Mouse (Mus musculus) monocyte, adult 5-6 weeks (primary cell): ENCODE data around the gene Sipa1l1. TPM values are rescaled to one million over a fixed set of nuclear protein-coding genes. Genes with fewer than 3 reads are reported as not detected.

ENCODE experiments used
- ATAC-seq: fragments of 153-309, 156-312 bp; replicated peaks from 2 replicates; pipeline ENCODE4 v1.8.0; 2017; ENCODE audit warnings: mild to moderate bottlenecking; ENCODE audit not compliant: low TSS enrichment, insufficient number of reproducible peaks, severe bottlenecking, poor library complexity, low FRiP score
- total RNA-seq: library from RNA; stranded (forward); fragments of 200-1000, 200-491, 200-594 nt; gene quantifications from 3 replicates; pipeline ENCODE4 v1.2.3, GENCODE M21; 2017

The Sipa1l1 gene
- total RNA-seq, 1 experiment from 2014 or later = 44.5 TPM

DNA sequence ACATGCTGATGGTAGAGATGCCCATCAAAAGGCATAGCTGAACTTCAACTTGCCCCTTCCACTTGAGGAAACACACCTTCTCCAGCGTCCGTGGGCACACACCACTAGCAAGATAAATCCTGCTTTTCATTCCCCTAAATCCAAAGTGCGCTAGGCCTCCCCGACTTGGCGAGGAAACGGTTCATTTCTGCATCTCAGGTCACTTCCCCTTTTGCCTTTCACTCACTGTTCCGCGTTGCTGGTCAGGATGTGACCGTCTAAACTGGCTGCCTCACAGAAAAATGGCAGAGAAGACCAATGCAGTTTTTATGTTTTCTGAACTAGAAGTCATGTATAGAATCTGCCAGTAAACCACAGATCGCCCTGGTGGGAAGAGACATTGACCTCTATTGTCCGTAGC is 256.7 kb downstream of the Sipa1l1 start:
- no peak for ATAC-seq

GRCm38 (mm10) chr12:82427416-82427815 is 258.3 kb downstream of the Sipa1l1 start:
- no peak for ATAC-seq

DNA sequence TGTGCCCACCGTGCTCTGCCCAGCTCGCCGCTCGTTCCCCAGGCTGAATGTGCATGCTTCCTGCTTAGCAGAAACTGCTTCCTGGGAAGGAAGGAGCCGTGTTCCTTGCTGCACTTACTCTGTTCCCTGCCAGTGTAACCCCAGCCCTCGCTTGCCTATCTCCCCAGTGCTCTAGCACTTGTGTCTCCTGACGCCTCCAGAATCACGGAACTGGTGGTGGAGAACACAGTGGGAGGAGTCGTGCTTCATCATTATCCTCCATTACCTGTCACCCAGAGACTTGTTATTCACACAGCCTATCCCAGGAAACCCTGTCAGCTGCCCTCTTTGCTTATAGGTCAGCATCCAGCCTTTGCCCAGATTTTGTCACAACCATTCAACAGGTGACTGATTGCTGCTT is 259.3 kb downstream of the Sipa1l1 start:
- ATAC-seq = no peak

GRCm38 (mm10) chr12:82433311-82433710 is 264.2 kb downstream of the Sipa1l1 start:
- no peak for ATAC-seq

GRCm38 (mm10) chr12:82434591-82434990 is 265.5 kb downstream of the Sipa1l1 start:
- ATAC-seq = no peak

DNA sequence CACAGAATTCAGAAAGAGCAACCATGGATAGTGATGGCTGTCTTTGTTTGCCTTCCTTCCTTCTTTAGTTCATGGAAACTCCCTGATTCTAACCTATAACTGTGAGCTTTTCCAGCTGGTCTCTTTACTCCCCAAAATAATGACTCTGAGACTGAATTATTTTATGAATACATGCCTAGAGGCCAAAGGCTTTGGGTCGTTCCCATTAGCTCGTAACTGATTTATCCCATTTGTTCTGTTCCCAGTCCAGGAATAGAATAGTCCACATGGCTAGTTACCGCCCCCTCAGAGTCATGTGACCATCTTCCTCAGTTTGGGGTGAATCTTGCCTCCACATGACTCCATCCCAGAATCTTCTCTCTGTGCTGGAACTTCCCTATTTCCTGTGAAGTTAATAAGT is 272.4 kb downstream of the Sipa1l1 start:
- ATAC-seq = no peak

GRCm38 (mm10) chr12:82446609-82447024 is 277.5 kb downstream of the Sipa1l1 start:
- no peak for ATAC-seq

DNA sequence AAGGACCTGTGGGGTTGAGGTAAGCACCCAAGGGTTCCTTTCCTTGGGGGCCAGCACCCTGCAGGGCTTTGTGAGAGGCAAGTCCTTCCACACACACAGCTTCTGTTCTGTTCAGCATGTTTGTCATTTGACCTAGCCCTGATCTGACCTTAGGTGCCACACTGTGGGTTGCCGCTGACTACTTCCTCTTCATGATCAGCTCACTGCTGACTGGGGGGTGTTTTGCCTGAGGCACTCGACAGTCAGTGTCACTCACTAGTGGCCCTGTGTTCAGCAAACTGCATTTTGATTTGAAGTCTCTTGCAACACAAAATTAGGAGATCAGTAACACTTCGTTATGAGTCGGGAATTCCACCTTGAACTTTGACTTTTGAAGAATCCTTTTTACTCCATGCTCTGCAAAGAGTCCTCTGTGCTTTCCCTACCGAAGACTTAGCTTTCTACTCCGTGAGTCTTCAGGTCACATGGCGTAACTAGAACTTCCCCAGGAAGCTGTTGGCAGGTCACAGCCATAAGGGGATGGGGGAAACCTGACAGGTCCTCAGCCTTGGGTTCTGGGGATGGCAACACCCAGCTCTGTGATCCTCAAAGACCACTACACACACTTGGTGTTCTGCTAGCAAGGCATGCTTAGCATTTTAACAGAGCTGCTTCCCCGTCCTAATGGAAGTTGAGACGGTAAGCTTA is 279.2 kb downstream of the Sipa1l1 start:
- no peak for ATAC-seq

- no peak for ATAC-seq
Measured at GRCm38 (mm10) chr12:82452428-82452827, 283.3 kb downstream of the Sipa1l1 start.

GRCm38 (mm10) chr12:82454415-82454814 is 285.3 kb downstream of the Sipa1l1 start:
- no peak for ATAC-seq

DNA sequence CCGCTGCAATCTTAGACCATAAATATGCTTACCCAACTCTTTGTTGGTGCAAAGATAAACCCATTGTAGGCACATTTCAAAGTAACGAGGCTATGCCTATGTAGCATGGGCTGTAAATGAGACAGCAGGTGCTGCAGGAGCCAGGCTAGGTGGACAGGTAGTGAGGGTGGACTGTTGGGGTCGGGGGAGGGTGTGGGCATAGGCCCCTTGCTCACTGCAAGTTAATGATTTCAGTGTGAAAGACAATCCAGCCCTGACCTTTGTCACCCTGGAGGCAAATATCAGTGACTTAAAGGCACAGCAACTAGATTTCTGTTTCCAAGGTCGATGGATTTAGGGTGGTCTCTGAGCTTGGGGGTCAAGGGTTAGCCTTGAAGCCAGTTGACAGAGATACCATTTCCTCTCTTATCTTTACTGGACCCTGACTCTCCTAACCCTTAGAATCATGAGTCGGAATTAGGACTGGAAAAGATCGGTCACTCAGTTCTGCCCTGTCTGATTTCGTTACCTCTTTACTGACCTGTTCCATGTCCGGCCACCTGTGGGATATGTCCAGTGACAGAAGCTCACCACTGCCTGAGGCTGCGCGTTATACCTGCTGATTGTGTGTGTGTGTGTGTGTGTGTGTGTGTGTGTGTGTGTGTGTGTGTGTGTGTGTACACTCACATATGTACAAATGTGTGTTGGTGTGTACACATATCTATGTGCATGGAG is 286.7 kb downstream of the Sipa1l1 start:
- ATAC-seq = no peak

GRCm38 (mm10) chr12:82456414-82456805 is 287.3 kb downstream of the Sipa1l1 start:
- ATAC-seq = no peak

DNA sequence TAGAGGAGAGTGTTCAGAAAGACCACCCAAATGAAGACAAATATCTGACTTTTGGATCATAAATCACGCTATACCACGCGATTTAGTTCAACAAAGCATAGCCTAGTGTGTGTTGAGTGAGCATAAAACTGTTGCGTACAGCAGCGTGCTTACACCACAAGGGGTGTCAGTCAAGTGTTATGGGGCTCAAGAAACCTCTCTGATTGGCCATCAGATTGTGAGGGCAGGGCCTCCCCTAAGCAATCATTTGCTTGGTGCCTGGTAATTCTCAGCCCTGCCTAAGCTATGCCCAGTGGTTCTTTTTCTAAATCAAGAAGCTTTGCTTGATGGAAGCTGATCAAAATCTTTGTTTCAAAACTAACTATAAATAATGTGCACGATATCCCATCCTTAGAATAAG is 288.5 kb downstream of the Sipa1l1 start:
- ATAC-seq = no peak

DNA sequence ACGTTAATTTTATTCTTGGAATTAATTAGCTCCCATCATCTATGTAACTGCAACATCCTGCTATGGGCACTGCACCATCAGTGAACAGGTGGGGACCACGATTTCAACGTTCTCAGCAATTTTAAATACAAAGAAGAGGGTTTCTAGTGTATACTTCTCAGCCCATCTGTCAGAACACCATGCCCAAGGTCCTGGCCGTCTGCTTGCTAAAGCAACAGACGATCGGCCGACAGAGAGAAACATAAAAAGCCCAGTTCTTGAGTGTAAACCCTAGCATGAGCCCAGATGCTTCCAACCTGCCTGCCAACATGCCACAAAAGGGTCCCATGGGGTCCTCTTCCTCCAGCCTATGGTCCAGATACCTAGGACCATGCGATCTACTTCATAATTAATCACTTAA is 288.9 kb downstream of the Sipa1l1 start:
- no peak for ATAC-seq

GRCm38 (mm10) chr12:82467234-82467633 is 298.1 kb downstream of the Sipa1l1 start:
- no peak for ATAC-seq

GRCm38 (mm10) chr12:82467641-82468040 is 298.5 kb downstream of the Sipa1l1 start:
- ATAC-seq = no peak

- ATAC-seq = no peak
Measured at GRCm38 (mm10) chr12:82468416-82468815, 299.3 kb downstream of the Sipa1l1 start.

DNA sequence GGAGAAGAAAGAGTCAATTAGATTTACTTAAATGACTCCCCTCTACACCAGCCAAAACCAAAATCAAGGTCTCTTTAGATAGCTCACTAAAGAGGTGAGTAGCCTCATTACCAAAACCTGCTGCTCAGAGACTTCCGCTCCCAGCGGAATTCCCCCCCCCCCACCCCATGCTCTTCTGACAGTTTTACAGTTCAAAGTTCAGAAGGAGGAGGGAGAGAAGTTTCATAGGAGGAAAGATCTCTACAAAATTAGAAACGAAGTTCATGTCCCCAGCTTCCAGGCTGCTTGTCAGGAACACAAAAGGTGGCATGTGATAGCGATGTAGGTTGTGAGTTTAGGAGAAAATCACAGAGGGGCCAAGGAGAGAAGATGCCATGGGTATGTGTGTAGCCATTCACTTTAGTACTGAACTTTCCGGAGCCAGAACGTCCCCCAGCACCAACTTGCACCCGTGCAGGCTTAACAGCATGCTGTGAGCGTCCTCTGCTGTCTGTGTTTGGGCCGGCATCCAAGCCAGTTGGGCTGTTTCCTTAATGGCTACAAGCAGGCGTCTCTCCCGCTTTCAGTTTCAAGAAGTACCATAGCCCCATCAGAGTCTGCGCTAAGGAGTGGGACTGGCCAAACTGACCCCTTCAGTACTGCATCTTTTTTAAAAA is 300.7 kb downstream of the Sipa1l1 start:
- ATAC-seq = peak; percentile 71

- ATAC-seq = peak; percentile 28; the same call in 1 of the 2 replicates
Measured at GRCm38 (mm10) chr12:82470362-82470936, 301.3 kb downstream of the Sipa1l1 start.
